Mouse (Mus musculus): ENCODE measurements at regions not wholly inside any gene's neighbourhood (a gene's known extent, or its start where the extent isn't known, plus 50 kb on each side); places are given as distances from the start of the nearest gene placed in this dataset.

DNA sequence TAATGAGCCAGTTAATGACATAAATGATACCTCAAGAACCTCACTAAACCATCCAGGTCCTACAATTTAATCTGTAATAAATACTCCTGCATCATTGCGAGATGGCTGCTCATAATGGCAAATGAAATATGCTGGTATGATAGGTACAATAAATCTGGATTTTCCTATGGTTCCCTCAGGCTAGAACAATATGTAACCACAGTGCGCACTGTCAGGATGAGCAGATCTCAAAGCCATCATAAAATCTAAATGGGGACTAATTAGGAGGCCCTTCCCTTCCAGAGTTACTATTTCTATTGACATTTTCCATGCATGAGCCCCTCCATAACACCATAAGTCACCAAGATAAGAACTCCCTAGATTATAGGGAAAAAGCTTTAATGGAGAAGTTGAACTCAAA, 379.8 kb downstream of the Gpd2 start:
- peak overlapping the region; percentile 57 for H3K4me2 ChIP-seq (ENCODE audit: low read length)
- H3K36me3 ChIP-seq (ENCODE audit: control insufficient read depth, insufficient read depth, low read length) = no peaks in the 10 kb centered on the region
- no peak for ATAC-seq (ENCODE audit: low FRiP score, low TSS enrichment)
- H3K4me1 ChIP-seq (ENCODE audit: control insufficient read depth, insufficient read depth, low read length) = peaks cover 9% of the 10 kb centered on the region; the same call in 1 of the 2 replicates
- WGBS = 77% methylated on average over 2 of the region's 2 CpGs
- H3K9ac ChIP-seq (replicated peaks; ENCODE audit: low read length) = peak overlapping the region; percentile 39; the same call in 1 of the 2 replicates
- no peak for DNase-seq
- no peaks in the 10 kb centered on the region for H3K27me3 ChIP-seq (ENCODE audit: control insufficient read depth, insufficient read depth, low read length)
- 0 out of 2 replicates have a peak overlapping the region, but pooled peaks have one; percentile 30 for H3K4me3 ChIP-seq (replicated peaks; ENCODE audit: low read depth, low read length)
- no peak overlapping the region for H3K27ac ChIP-seq (replicated peaks; ENCODE audit: low read depth, low read length)
- no peaks in the 10 kb centered on the region for H3K9me3 ChIP-seq (ENCODE audit: control insufficient read depth, low read length)

GRCm38 (mm10) chr2:57644117-57644516, 353.6 kb upstream of the Galnt5 start:
- no peaks in the 10 kb centered on the region for H3K4me1 ChIP-seq (ENCODE audit: control insufficient read depth, insufficient read depth, low read length)
- no peak overlapping the region for H3K27ac ChIP-seq (replicated peaks; ENCODE audit: low read depth, low read length)
- ATAC-seq (ENCODE audit: low FRiP score, low TSS enrichment) (no peak), DNase-seq (no peak)
- no peak overlapping the region for H3K4me3 ChIP-seq (replicated peaks; ENCODE audit: low read depth, low read length)
- H3K27me3 ChIP-seq (ENCODE audit: control insufficient read depth, insufficient read depth, low read length) = no peaks in the 10 kb centered on the region
- no peak overlapping the region for H3K4me2 ChIP-seq (ENCODE audit: low read length)
- H3K9me3 ChIP-seq (ENCODE audit: control insufficient read depth, low read length) = no peaks in the 10 kb centered on the region
- H3K36me3 ChIP-seq (ENCODE audit: control insufficient read depth, insufficient read depth, low read length) = no peaks in the 10 kb centered on the region
- 81% methylated on average over 2 of the region's 2 CpGs for WGBS
- no peak overlapping the region for H3K9ac ChIP-seq (replicated peaks; ENCODE audit: low read length)

DNA sequence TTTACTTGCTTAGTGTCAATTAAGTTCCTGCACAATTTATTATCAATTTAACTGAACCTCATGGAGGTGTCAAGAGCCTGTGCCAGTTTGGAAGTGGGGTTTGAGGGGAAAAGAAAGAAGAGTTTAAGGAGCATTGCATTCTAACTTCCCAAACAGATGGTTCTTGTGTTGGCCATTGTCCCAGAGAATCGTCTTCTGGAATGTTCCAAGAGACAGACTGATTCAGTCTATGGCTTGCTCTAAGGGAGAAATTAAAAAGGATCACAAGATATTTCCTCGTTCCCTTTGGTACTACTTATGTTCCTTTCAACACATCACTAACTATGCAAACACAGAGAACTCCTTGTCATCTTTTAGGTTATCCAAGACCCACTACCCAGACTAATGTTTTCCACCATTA, 353.1 kb upstream of the Galnt5 start:
- Histone ChIP-seq H3K27me3 (ENCODE audit: control insufficient read depth, insufficient read depth, low read length) (no peaks in the 10 kb centered on the region), H3K4me3 (replicated peaks; ENCODE audit: low read depth, low read length) (no peak overlapping the region), H3K4me1 (ENCODE audit: control insufficient read depth, insufficient read depth, low read length) (no peaks in the 10 kb centered on the region), H3K4me2 (ENCODE audit: low read length) (no peak overlapping the region), H3K9me3 (ENCODE audit: control insufficient read depth, low read length) (no peaks in the 10 kb centered on the region), H3K27ac (replicated peaks; ENCODE audit: low read depth, low read length) (no peak overlapping the region), H3K36me3 (ENCODE audit: control insufficient read depth, insufficient read depth, low read length) (no peaks in the 10 kb centered on the region), H3K9ac (replicated peaks; ENCODE audit: low read length) (no peak overlapping the region)
- ATAC-seq (ENCODE audit: low FRiP score, low TSS enrichment) = no peak
- DNase-seq = no peak
- WGBS = 87% methylated on average over 2 of the region's 2 CpGs

DNA sequence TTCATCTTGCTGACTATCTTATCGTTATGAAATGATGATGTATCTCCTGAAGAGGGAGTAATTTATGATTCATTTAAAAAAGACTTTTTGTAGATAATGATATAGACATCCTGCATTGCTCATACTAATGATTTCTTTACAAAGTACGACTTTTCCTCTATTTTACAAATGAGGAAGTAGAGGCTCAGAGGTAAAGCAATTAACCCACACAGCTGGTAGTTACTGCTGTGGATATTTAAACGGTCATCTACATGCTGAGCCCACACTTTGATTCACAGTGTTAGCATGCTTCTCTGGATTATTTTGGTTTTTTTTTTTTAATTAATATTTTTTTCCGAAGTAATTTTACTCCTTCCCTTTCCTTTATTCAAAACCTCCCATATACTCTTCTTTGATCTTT, 348.7 kb upstream of the Galnt5 start:
- H3K36me3 ChIP-seq (ENCODE audit: control insufficient read depth, insufficient read depth, low read length) = no peaks in the 10 kb centered on the region
- ATAC-seq (ENCODE audit: low FRiP score, low TSS enrichment) = no peak
- H3K9me3 ChIP-seq (ENCODE audit: control insufficient read depth, low read length) = no peaks in the 10 kb centered on the region
- H3K4me2 ChIP-seq (ENCODE audit: low read length) = no peak overlapping the region
- H3K4me3 ChIP-seq (replicated peaks; ENCODE audit: low read depth, low read length) = no peak overlapping the region
- H3K27ac ChIP-seq (replicated peaks; ENCODE audit: low read depth, low read length) = no peak overlapping the region
- H3K27me3 ChIP-seq (ENCODE audit: control insufficient read depth, insufficient read depth, low read length) = no peaks in the 10 kb centered on the region
- H3K9ac ChIP-seq (replicated peaks; ENCODE audit: low read length) = no peak overlapping the region
- H3K4me1 ChIP-seq (ENCODE audit: control insufficient read depth, insufficient read depth, low read length) = no peaks in the 10 kb centered on the region
- DNase-seq = no peak
- 90% methylated on average over 4 of the region's 4 CpGs for WGBS

DNA sequence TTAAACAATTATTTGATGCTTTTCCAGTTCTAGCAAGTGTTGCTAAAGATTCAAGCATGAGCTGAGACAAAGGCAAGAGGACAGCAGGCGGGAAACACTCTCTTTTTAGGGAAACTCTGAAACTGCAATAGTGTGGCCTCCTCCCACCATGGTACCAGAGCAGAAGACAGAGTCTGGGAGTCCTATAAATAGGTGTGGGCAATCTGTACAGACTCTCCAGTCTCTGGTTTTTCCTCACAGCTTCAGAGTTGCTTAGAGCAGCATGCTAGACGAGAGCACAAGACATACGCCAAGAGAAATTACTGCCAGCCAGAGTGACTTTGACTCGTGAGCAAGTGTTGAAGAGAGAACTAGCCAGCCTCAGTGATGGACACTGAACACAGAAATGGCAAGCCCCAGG, 340.3 kb upstream of the Galnt5 start:
- ATAC-seq (ENCODE audit: low FRiP score, low TSS enrichment) = no peak
- no peak overlapping the region for H3K27ac ChIP-seq (replicated peaks; ENCODE audit: low read depth, low read length)

GRCm38 (mm10) chr2:57661838-57662237, 335.8 kb upstream of the Galnt5 start:
- DNase-seq (no peak), ATAC-seq (ENCODE audit: low FRiP score, low TSS enrichment) (no peak)
- Histone ChIP-seq H3K9ac (replicated peaks; ENCODE audit: low read length) (no peak overlapping the region), H3K27ac (replicated peaks; ENCODE audit: low read depth, low read length) (no peak overlapping the region), H3K4me2 (ENCODE audit: low read length) (no peak overlapping the region), H3K4me1 (ENCODE audit: control insufficient read depth, insufficient read depth, low read length) (no peaks in the 10 kb centered on the region), H3K4me3 (replicated peaks; ENCODE audit: low read depth, low read length) (no peak overlapping the region), H3K9me3 (ENCODE audit: control insufficient read depth, low read length) (no peaks in the 10 kb centered on the region), H3K27me3 (ENCODE audit: control insufficient read depth, insufficient read depth, low read length) (no peaks in the 10 kb centered on the region), H3K36me3 (ENCODE audit: control insufficient read depth, insufficient read depth, low read length) (no peaks in the 10 kb centered on the region)
- 94% methylated on average over 1 of the region's 1 CpGs for WGBS

More for the DNA sequence above, 340.3 kb upstream of the Galnt5 start:
- 92% methylated on average over 4 of the region's 4 CpGs for WGBS
- H3K4me1 ChIP-seq (ENCODE audit: control insufficient read depth, insufficient read depth, low read length) = no peaks in the 10 kb centered on the region
- H3K4me2 ChIP-seq (ENCODE audit: low read length) = no peak overlapping the region
- no peaks in the 10 kb centered on the region for H3K27me3 ChIP-seq (ENCODE audit: control insufficient read depth, insufficient read depth, low read length)
- H3K36me3 ChIP-seq (ENCODE audit: control insufficient read depth, insufficient read depth, low read length) = no peaks in the 10 kb centered on the region
- DNase-seq = no peak
- no peaks in the 10 kb centered on the region for H3K9me3 ChIP-seq (ENCODE audit: control insufficient read depth, low read length)
- H3K4me3 ChIP-seq (replicated peaks; ENCODE audit: low read depth, low read length) = no peak overlapping the region
- H3K9ac ChIP-seq (replicated peaks; ENCODE audit: low read length) = no peak overlapping the region

DNA sequence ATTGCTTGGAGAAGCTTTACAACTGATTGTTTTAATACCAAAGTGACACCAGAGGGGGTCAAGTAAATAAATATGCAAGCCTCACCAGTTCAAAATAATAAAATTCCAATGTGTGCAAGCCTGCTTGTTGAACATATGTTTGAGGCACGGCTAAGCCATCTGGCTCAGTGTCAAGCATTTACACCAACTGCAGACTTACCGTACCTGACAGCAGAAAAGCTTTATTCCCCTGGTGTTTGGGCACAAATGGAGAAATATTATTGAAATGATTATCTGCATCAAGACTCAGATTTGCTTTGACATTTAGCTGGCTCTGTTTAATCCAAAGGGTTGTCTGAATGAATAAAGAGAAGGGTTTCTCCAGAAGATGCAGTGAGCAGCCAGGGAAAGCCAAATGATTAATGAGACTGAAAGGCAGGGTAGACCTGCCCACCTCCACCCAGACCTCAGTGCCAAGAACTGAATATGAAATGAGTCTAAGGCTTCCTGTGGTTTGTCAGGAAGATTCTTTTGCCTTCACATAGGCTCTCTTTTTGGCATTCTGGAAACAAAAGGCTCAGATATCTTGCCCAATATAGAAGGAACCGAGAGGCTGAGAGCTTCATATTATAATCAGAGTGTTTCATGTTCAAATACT, 325.6 kb upstream of the Galnt5 start:
- DNase-seq = peak; percentile 57
- no peaks in the 10 kb centered on the region for H3K36me3 ChIP-seq (ENCODE audit: control insufficient read depth, insufficient read depth, low read length)

GRCm38 (mm10) chr2:57689877-57690276, 307.8 kb upstream of the Galnt5 start:
- Histone ChIP-seq H3K4me2 (ENCODE audit: low read length) (no peak overlapping the region), H3K27ac (replicated peaks; ENCODE audit: low read depth, low read length) (no peak overlapping the region), H3K27me3 (ENCODE audit: control insufficient read depth, insufficient read depth, low read length) (peaks cover 9% of the 10 kb centered on the region; the same call in 1 of the 2 replicates), H3K9ac (replicated peaks; ENCODE audit: low read length) (no peak overlapping the region), H3K4me3 (replicated peaks; ENCODE audit: low read depth, low read length) (no peak overlapping the region), H3K36me3 (ENCODE audit: control insufficient read depth, insufficient read depth, low read length) (no peaks in the 10 kb centered on the region), H3K4me1 (ENCODE audit: control insufficient read depth, insufficient read depth, low read length) (no peaks in the 10 kb centered on the region), H3K9me3 (ENCODE audit: control insufficient read depth, low read length) (no peaks in the 10 kb centered on the region)
- 81% methylated on average over 3 of the region's 3 CpGs for WGBS
- ATAC-seq (ENCODE audit: low FRiP score, low TSS enrichment) = no peak
- DNase-seq = no peak

More for the DNA sequence above, 325.6 kb upstream of the Galnt5 start:
- no peaks in the 10 kb centered on the region for H3K9me3 ChIP-seq (ENCODE audit: control insufficient read depth, low read length)
- no peak overlapping the region for H3K9ac ChIP-seq (replicated peaks; ENCODE audit: low read length)
- no peak overlapping the region for H3K4me3 ChIP-seq (replicated peaks; ENCODE audit: low read depth, low read length)
- no peak for ATAC-seq (ENCODE audit: low FRiP score, low TSS enrichment)
- no peaks in the 10 kb centered on the region for H3K27me3 ChIP-seq (ENCODE audit: control insufficient read depth, insufficient read depth, low read length)
- H3K4me1 ChIP-seq (ENCODE audit: control insufficient read depth, insufficient read depth, low read length) = no peaks in the 10 kb centered on the region
- H3K27ac ChIP-seq (replicated peaks; ENCODE audit: low read depth, low read length) = no peak overlapping the region
- no peak overlapping the region for H3K4me2 ChIP-seq (ENCODE audit: low read length)
- WGBS = 53% methylated on average over 3 of the region's 3 CpGs

- no peak overlapping the region for H3K9ac ChIP-seq (replicated peaks; ENCODE audit: low read length)
- peak overlapping the region; percentile 27 for H3K4me2 ChIP-seq (ENCODE audit: low read length)
- H3K4me1 ChIP-seq (ENCODE audit: control insufficient read depth, insufficient read depth, low read length) = 0 out of 2 replicates have a peak, but pooled peaks cover 2% of the 10 kb centered on the region
- no peak overlapping the region for H3K4me3 ChIP-seq (replicated peaks; ENCODE audit: low read depth, low read length)
- DNase-seq = peak; percentile 47
- no peaks in the 10 kb centered on the region for H3K36me3 ChIP-seq (ENCODE audit: control insufficient read depth, insufficient read depth, low read length)
- no peaks in the 10 kb centered on the region for H3K9me3 ChIP-seq (ENCODE audit: control insufficient read depth, low read length)
- peaks cover 48% of the 10 kb centered on the region for H3K27me3 ChIP-seq (ENCODE audit: control insufficient read depth, insufficient read depth, low read length)
- ATAC-seq (ENCODE audit: low FRiP score, low TSS enrichment) = no peak
- WGBS = 56% methylated on average over 11 of the region's 11 CpGs
- no peak overlapping the region for H3K27ac ChIP-seq (replicated peaks; ENCODE audit: low read depth, low read length)
Measured at GRCm38 (mm10) chr2:57696992-57697772, 300.5 kb upstream of the Galnt5 start.

Measured in midbrain, embryonic 14.5 days (tissue).